Mouse (Mus musculus): Measurements from ENCODE around the gene Gm8279.
"Not testable (repeated sequence)": the region's sequence is repeated elsewhere in the genome, so short reads cannot be mapped to it uniquely, and the experiment has no call there.

DNA sequence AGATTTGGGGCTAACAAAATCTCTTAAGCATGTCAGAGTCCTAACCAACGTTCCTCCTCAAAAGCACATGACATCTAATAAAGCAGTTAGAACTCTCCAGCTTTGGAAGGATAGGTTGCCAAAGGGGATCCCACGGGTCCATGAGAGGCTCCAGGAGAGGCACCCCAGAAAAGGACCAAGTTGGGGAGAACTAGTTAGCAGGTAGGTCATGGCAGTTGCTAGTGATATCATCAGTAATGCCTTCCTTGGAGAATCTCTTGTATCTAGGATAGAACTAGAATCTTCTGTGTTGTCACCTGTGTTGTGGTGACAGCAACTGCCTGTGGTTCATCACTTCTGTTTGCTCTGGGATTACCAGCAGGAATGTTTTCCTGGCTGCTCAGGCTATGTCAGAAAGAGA is at the start of gene Gm8279:
- TF ChIP-seq POLR2A (IDR thresholded peaks at IDR 0.05; ENCODE audit: borderline replicate concordance, low read depth, low read length); CTCF (IDR thresholded peaks at IDR 0.05; ENCODE audit: low read depth, low read length): not testable (repeated sequence)
